Mouse (Mus musculus) intestine, embryonic 14.5 days (tissue): ENCODE results near the gene Pex10. TPM values are rescaled to one million over a fixed set of nuclear protein-coding genes. Genes with fewer than 3 reads are reported as not detected.

Experiments
- ATAC-seq: fragments of 200-750 bp; cut with Nextera tagmentation; replicated peaks from 2 replicates; pipeline ENCODE4 v1.8.0; 2017; ENCODE audit warnings: low read depth, moderate number of reproducible peaks, moderate TSS enrichment, moderate library complexity; ENCODE audit not compliant: low FRiP score, low TSS enrichment
- DNase-seq: peaks from one replicate; pipeline ENCODE4 v3.0.0-alpha.2; 2018; ENCODE audit warnings: low spot score
- H3K27ac ChIP-seq: fragments of 300-500 bp; sonication (generic); 2 replicates; pipeline ENCODE4 v1.5.1; 2014; ENCODE audit warnings: low read depth, mild to moderate bottlenecking, control low read depth
- H3K27me3 ChIP-seq: fragments of 300-500 bp; sonication (generic); replicated peaks from 2 replicates; pipeline ENCODE4 v1.6.1; 2014; ENCODE audit warnings: low read length, control low read depth; ENCODE audit not compliant: control insufficient read depth, insufficient read depth
- H3K36me3 ChIP-seq: fragments of 300-500 bp; sonication (generic); 2 replicates; pipeline ENCODE4 v1.6.1; 2014; ENCODE audit warnings: low read length, control low read depth; ENCODE audit not compliant: control insufficient read depth, insufficient read depth
- H3K4me1 ChIP-seq: fragments of 300-500 bp; sonication (generic); replicated peaks from 2 replicates; pipeline ENCODE4 v1.6.1; 2014; ENCODE audit warnings: low read length, control low read depth, mixed read lengths; ENCODE audit not compliant: control insufficient read depth, insufficient read depth
- H3K4me2 ChIP-seq: fragments of 300-500 bp; sonication (generic); 2 replicates; pipeline ENCODE4 v1.6.1; 2014; ENCODE audit warnings: low read length
- H3K4me3 ChIP-seq: fragments of 300-500 bp; sonication (generic); 2 replicates; pipeline ENCODE4 v1.5.1; 2014; ENCODE audit warnings: low read depth, low read length, control low read depth, mixed read lengths
- H3K9ac ChIP-seq: fragments of 300-500 bp; sonication (generic); 2 replicates; pipeline ENCODE4 v1.6.1; 2014; ENCODE audit warnings: mild to moderate bottlenecking, low read length
- H3K9me3 ChIP-seq: fragments of 300-500 bp; sonication (generic); 2 replicates; pipeline ENCODE4 v1.6.1; 2016; ENCODE audit warnings: low read length, control low read depth; ENCODE audit not compliant: control insufficient read depth
- WGBS: fragments of 180-500 bp; shearing (Covaris S2); extraction: QIAGEN DNeasy Blood & Tissue Kit; methylation state at CpG from one replicate; pipeline ENCODE4 v1.1.7; 2014; 5-methylcytosine and 5-hydroxymethylcytosine counted together
- polyA plus RNA-seq: library from polyadenylated mRNA; unstranded; fragments of >200 nt; fragmentation: Nextera tagmentation; extraction: Ambion mirVana; gene quantifications from 2 replicates; pipeline ENCODE4 v1.2.1, GENCODE M21; 2014

Pex10 gene
- polyA plus RNA-seq, 1 experiment from 2014 or later, result 6.5 TPM

DNA sequence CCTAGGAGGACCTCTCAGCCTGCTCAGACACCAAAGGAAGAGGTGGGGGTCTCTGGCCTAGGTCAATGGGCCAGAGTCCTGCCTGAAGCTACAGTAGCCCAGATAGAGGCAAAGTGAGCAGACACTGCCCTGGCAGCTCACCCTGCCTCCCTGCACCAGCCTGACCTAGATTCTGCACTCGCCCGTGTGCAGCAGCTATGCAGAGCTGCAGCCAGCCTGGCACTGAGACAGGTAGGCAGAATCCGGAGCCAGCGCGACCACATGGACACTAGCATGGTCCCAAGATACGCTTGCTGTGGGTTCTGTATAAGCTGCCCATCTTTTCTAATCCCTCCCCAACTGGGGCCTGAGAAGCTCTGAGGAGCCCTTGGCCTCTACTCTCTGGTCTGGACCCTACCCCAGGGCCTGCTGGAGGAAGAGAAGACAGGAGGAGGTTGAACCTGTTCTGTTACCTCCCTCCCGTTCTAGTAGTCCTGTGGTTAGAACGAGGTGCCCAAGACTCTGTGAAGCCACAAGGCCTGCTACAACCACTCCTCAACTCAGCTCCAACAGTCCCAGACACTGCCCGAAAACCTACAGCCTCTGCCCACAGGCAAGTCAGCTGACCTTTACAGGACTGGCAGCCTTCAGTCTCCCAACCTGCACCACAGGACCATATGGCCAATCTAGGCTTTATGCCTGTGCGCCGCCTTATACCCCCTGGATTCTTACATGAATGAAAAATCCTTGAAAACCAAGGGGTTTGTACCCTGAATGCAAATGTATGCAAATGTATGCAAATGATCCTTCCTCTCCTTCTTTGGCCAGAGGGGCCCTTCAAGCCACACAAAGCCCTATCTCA lies 42.4 kb upstream of the Pex10 start:
- WGBS, result 90% methylated on average over 11 of the region's 11 CpGs
- Histone ChIP-seq H3K4me2 (no peak overlapping the region), H3K4me1 (peaks cover 3% of the 10 kb centered on the region), H3K27ac (no peak overlapping the region), H3K9me3 (no peaks in the 10 kb centered on the region), H3K36me3 (no peaks in the 10 kb centered on the region), H3K27me3 (no peaks in the 10 kb centered on the region), H3K4me3 (no peak overlapping the region), H3K9ac (no peak overlapping the region)
- no peak for ATAC-seq
- DNase-seq, result no peak

GRCm38 (mm10) chr4:155033115-155033514 lies 33.7 kb upstream of the Pex10 start:
- ATAC-seq (no peak), DNase-seq (no peak)
- Histone ChIP-seq H3K9ac (no peak overlapping the region), H3K4me3 (no peak overlapping the region), H3K27ac (no peak overlapping the region), H3K4me2 (no peak overlapping the region), H3K9me3 (no peaks in the 10 kb centered on the region), H3K36me3 (no peaks in the 10 kb centered on the region), H3K27me3 (no peaks in the 10 kb centered on the region), H3K4me1 (no peaks in the 10 kb centered on the region)
- WGBS, result 44% methylated on average over 6 of the region's 6 CpGs

DNA sequence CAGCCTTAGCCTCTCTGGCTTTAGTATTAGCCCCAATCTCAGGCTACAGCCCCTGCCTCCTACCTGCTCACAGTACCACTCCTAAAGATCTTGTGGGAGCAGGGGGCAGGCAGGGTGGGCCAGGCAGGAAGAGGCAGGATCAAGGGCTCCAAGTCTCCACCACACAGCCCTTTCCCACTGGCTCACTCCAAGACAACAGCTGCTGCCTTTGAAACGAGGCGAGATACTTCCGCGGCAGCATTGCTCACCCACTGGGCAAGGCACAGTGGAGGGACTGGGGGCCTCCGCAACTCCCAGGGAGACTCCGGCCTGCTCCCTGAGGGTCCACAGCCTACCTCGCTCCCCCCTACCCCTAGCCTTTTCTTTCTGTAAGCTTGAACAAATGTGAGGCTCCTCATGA lies 32.6 kb upstream of the Pex10 start:
- Histone ChIP-seq H3K9me3 (no peaks in the 10 kb centered on the region), H3K27me3 (no peaks in the 10 kb centered on the region), H3K9ac (no peak overlapping the region), H3K4me1 (no peaks in the 10 kb centered on the region), H3K27ac (no peak overlapping the region), H3K4me3 (no peak overlapping the region), H3K36me3 (no peaks in the 10 kb centered on the region), H3K4me2 (no peak overlapping the region)
- no peak for ATAC-seq
- DNase-seq, result no peak
- WGBS, result 47% methylated on average over 7 of the region's 7 CpGs

DNA sequence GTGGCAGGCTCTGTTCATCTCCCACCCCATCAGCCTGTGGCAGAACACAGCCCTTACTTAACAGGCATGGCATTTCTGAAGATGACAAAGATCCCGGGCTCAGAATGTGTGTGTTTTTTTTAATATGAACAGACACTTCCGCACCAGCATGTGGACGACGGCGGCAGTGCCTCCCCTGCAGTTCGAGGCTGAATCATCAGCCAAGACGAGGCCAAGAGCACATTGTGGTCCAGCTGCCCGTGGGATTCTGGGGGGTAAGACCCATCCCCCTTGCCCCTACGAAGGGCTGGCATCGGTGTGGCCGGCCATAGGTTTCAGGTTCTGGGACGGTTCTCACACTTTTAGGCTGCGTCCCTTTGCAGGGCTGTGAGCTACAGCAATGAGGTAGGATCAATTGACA lies 32.0 kb upstream of the Pex10 start:
- no peaks in the 10 kb centered on the region for H3K9me3 ChIP-seq
- no peak overlapping the region for H3K27ac ChIP-seq
- H3K9ac ChIP-seq, result no peak overlapping the region
- WGBS, result 66% methylated on average over 13 of the region's 13 CpGs
- H3K27me3 ChIP-seq, result no peaks in the 10 kb centered on the region
- H3K4me1 ChIP-seq, result no peaks in the 10 kb centered on the region
- H3K4me2 ChIP-seq, result no peak overlapping the region
- DNase-seq (no peak), ATAC-seq (no peak)
- no peak overlapping the region for H3K4me3 ChIP-seq
- H3K36me3 ChIP-seq, result no peaks in the 10 kb centered on the region

DNA sequence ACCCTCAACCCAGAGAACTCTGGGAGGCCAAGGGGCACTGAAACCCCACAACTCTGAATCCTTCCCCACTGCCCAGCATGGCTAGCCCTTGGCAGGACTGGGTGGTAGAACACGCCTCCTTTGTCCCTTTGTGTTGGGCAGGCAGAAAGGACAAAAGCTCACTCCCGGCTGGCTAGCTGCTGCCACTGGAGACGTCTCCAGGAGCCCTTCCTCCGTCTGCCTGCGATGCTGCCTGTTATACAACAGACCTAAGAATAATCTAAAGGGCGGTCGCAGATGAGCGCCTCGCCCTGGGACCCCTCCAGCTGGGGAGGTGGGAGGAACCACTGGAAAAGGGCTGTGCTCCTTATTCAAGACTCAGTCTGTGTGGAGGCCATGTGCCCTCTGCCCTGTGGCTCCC lies 26.6 kb upstream of the Pex10 start:
- Histone ChIP-seq H3K36me3 (no peaks in the 10 kb centered on the region), H3K4me2 (no peak overlapping the region), H3K27ac (no peak overlapping the region), H3K27me3 (peaks cover 38% of the 10 kb centered on the region), H3K9me3 (no peaks in the 10 kb centered on the region), H3K4me3 (no peak overlapping the region), H3K9ac (no peak overlapping the region), H3K4me1 (no peaks in the 10 kb centered on the region)
- DNase-seq, result no peak
- no peak for ATAC-seq
- WGBS, result 55% methylated on average over 9 of the region's 9 CpGs

- H3K27me3 ChIP-seq, result peaks cover 43% of the 10 kb centered on the region
- no peak overlapping the region for H3K27ac ChIP-seq
- no peaks in the 10 kb centered on the region for H3K4me1 ChIP-seq
- no peak for DNase-seq
- no peak overlapping the region for H3K9ac ChIP-seq
- H3K36me3 ChIP-seq, result no peaks in the 10 kb centered on the region
- no peak for ATAC-seq
- H3K4me2 ChIP-seq, result no peak overlapping the region
- no peak overlapping the region for H3K4me3 ChIP-seq
- H3K9me3 ChIP-seq, result no peaks in the 10 kb centered on the region
- 70% methylated on average over 6 of the region's 6 CpGs for WGBS
These were observed 26.1 kb upstream of the Pex10 start for GRCm38 (mm10) chr4:155040696-155041095.

DNA sequence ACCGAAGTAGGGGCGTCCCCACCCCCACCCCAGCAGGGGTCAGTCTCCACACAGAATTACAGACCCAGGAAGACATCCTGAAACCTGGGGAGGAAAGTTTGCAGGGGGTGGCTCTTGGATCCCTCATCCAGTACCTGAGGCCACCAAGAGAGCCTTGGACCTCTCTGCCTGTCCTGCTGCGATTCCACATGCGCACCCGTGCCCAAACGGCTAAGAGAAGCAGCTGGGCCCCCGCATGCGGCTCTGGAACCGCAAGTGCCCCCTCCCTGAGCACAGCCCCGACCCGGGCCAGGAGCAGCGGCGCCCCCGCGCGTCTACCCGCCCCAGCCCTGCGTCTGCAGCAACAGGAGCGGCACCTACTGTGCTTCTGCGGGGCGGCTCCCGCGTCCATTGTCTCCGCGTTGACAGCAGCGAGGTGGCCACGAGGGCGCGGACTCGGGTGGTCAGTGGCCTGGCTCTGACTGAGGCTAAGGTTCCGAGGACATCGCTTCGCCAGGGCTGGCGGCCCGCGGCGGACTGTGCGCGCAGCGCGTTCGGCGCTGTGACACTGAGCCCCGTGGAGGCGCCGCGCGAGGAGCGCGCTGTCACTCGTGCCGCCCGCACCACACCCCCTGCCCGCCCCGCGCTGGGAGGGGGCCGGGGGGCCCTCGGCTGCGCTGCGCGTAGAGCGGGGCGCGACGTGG lies 24.1 kb upstream of the Pex10 start:
- no peak overlapping the region for H3K27ac ChIP-seq
- no peak for DNase-seq
- WGBS, result 6% methylated on average over 40 of the region's 65 CpGs
- H3K4me2 ChIP-seq, result peak overlapping the region; percentile 51
- ATAC-seq, result no peak
- H3K4me1 ChIP-seq, result no peaks in the 10 kb centered on the region
- H3K9ac ChIP-seq, result no peak overlapping the region
- peaks cover 44% of the 10 kb centered on the region for H3K27me3 ChIP-seq
- no peaks in the 10 kb centered on the region for H3K36me3 ChIP-seq
- no peaks in the 10 kb centered on the region for H3K9me3 ChIP-seq
- H3K4me3 ChIP-seq, result peak overlapping the region; percentile 22

DNA sequence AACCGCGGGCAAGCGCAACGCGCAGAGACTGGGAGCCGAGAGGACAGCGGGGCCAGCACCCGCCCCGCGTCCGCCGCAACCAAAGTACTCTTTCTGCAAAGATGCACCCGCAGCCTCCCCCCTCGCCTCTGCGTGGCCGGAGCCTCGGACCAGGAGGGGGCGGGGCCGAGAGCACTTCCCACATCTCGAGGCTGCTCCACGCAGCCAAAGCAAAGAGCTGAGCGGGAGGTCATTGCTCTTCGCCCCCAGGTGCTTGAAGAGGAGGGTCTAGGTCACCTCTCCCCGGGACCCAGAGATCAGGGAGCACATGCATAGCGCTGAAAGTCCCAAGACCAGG lies 23.6 kb upstream of the Pex10 start:
- H3K9me3 ChIP-seq, result no peaks in the 10 kb centered on the region
- WGBS, result 3% methylated on average over 20 of the region's 25 CpGs
- H3K27ac ChIP-seq, result no peak overlapping the region
- no peak overlapping the region for H3K9ac ChIP-seq
- ATAC-seq (no peak), DNase-seq (no peak)
- H3K4me1 ChIP-seq, result no peaks in the 10 kb centered on the region
- no peaks in the 10 kb centered on the region for H3K36me3 ChIP-seq
- H3K4me3 ChIP-seq, result peak overlapping the region; percentile 22
- H3K27me3 ChIP-seq, result peaks cover 44% of the 10 kb centered on the region
- peak overlapping the region; percentile 51 for H3K4me2 ChIP-seq

DNA sequence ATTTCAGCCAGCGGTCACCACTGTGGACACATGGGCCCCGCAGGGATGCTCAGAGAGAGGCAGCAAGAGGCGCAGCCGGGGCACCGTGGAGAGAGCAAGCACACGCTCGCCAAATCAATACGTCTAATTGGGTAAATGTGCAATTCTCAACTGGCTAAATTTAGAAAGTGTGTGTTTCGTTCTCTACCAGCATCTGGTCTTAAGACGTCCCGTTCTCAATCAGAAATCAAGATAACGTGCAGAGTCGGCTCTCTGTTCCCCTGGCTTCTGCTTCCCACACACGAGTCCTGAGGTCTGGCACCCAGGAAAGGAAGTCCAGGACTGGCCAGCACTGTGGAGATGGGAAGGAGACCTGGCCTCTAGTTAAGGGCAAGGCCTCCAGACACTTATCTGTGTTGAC lies 20.2 kb upstream of the Pex10 start:
- H3K9me3 ChIP-seq, result no peaks in the 10 kb centered on the region
- H3K4me3 ChIP-seq, result no peak overlapping the region
- WGBS, result 85% methylated on average over 14 of the region's 14 CpGs
- H3K27me3 ChIP-seq, result peaks cover 41% of the 10 kb centered on the region
- H3K9ac ChIP-seq, result no peak overlapping the region
- DNase-seq (no peak), ATAC-seq (no peak)
- no peak overlapping the region for H3K27ac ChIP-seq
- H3K4me2 ChIP-seq, result no peak overlapping the region
- no peaks in the 10 kb centered on the region for H3K36me3 ChIP-seq
- no peaks in the 10 kb centered on the region for H3K4me1 ChIP-seq
